Mouse (Mus musculus): ENCODE measurements at regions not wholly inside any gene's neighbourhood (a gene's known extent, or its start where the extent isn't known, plus 50 kb on each side); places are given as distances from the start of the nearest gene placed in this dataset.

DNA sequence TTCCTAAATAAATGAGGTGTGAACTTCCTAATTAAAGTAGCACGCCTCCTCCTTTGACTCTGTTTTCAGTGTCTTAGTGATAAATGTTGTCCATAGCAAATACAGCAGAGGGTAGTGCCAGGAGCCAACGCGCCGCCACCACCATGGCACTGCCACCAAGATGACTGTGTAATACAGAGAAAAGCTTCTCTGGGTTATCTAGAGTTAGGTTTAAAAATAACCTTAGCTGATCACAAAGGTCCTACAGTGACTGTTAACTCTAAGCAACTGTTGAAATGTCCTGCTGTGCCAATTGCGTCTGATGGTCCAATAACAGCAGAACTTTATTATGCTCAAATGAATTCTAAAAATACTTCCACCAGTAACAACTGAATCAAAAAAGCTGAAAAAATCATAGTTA is 186.1 kb upstream of the Hand2 start:
- no peak for DNase-seq (ENCODE audit: low read depth, low spot score)

DNA sequence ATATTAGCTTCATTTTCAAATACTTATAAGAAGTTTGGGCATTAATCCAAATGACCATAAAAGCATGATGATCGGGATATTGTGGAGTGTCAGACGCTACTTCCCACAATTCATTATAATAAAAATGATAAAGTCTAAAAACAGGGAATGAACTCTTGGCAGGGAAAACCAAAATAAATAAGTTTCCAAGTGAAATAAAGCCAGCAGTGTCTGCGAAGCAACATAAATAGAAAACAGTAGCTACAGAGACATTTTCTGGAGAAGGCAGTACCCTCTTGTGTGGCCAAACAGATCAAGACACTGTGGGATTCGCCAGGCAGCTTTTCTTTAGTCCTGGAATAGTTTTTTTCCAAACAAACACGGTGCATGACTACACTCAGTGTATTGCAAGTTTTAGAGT is 172.7 kb upstream of the Hand2 start:
- no peak for DNase-seq (ENCODE audit: low read depth, low spot score)

DNA sequence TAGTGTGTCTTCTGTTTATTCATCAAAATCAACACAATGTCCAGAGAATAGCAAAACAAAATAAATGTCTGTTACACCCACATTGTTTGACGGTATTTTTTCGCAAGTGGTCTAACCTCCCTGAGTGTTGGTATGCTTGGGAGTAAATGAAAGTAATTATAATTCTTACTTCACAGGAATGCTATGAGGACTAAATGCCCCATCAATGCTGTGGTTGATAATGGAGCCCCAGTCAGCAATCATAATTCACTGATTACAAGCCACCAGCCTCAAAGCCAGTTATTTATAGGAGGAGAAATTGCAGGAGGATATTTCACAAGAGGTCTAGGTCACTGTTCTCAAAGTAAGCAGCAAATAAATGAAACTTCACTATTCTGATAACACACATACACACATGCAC is 129.6 kb upstream of the Hand2 start:
- no peak for DNase-seq (ENCODE audit: low read depth, low spot score)

DNA sequence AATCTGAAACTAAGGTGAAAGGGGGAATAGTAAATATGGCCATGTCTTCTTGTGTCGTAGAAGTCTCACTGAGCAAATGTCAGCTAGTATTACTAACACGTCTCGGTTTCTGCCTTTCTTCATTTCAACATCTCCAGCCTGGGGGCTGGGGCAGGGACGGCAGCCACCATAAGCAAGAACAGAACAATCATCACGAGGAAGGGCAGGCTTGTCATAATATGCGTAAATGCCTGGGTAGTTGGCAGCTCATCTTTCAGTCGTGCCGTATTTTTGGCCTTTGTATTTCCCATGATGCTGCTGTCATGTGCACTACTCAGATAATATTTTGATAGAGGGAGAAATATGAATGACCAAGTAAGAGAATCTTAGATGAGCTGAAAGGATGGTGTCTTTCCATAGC is 120.5 kb upstream of the Hand2 start:
- no peak for DNase-seq (ENCODE audit: low read depth, low spot score)

DNA sequence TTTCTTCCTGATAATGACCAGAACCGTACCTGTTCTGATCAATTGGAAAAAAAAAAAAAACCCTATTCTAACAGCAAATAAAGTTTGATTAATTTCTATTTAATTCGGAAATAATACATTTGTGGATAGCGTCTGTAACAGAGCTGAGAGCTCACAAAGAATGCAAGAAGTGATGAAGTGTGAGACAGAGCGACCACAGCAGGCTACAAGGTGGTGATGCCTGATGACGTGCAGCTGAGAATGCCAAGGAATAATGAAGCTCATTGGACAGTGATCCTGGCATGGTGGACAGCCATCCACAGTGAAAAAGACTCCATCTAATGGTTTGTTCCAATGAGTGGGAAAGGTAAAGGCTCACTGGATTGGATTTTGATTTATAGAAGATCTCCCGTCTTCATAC is 111.2 kb upstream of the Hand2 start:
- DNase-seq (ENCODE audit: low read depth, low spot score), result no peak

DNA sequence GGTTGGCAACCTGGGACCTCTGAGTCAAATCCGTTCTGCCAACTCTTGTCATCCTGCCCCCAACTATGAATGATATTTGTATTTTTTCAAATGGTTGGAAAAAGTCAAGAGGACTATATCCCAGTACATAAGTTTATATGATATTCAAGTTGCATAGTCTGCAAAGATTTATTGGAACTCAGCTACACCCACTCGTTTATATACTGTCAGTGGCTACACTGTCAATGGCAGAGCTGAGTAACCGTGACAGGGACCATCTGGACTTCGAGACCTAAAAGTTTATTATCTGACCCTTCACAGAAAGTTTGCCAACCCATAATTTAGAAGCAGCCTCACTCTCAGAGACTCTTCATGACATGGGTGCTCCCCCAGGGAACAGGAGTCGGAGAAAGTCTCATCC is 107.7 kb upstream of the Hand2 start:
- DNase-seq (ENCODE audit: low read depth, low spot score), result no peak

DNA sequence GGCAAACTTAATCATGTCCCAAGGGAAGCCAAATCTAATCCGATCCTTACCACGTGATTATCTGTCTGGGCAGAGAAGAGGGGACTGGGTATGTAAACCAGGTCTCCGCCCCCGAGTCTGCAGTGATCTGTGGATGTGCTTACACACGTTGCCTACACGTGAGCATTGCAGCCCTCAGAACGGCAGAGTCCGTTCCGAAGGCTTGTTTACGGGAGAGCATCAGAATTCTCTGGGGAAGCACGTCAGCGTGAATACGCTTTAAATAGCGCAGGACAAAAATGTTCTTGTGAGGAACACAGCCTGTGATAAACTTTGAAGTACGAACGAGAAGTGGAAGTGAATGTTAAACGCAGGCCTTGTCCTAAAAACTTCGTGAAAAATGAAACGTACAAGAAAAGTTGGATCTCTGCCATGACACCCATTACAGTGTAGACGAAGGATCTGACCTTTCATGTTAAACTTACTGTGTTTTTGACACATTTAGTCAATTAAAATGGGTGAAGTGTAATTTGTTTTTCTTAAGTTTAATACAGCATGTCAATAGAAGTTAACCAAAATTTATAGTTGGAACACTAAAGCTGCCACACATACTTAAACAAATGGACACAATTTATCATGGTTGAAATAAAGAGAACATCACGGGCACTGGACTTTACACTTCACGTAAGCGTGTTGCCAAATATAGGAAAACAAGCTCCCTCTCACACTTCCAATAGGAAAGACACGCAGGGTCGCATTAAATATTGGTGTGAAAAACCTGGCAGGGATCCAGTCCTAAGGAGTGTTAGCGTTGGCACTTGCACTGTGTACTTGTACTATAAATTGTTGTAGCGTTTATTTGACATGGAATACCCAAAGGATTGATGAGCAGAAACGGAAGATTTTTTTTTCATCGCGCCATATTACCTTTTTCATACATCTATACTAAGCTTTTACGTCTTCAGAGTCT is 106.5 kb upstream of the Hand2 start:
- peak; percentile 1 for DNase-seq (ENCODE audit: low read depth, low spot score)

DNA sequence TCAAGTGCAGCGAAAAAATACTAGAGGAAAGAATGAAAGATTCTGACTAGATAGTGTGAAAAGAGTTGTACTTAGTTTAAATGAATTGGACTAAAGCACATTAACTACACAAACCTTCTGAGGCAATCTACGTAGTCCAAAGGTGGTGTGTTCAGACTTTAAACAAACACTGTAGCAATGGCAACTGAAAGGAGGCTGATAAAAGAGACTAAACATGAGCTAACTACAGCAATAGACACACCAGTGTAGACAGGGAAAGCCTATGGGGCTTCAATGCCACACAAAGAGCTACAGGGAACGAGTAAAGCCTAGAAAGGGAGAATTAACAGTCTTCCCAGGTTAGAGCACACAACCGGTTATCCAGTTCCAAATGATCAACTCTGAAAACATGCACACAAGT is 90.2 kb upstream of the Hand2 start:
- no peak for DNase-seq (ENCODE audit: low read depth, low spot score)

DNA sequence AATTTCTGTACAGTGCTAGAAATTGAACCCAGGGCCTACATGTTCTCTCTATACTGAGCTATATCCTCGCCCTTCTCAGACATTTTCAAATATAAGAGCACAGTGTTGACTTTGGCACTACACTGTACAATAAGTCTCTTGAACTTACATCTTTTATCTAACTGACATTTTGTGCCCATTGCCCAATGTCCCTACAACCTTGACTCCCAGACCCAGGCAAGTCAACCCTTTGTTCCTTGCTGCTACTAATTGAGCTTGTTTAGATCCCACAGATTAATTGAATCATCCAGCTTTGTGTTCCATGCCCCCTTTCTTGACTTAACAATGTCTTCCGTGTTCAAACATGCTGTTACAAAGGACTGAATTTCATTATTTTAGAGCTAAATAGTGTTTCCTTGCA is 78.5 kb upstream of the Hand2 start:
- DNase-seq (ENCODE audit: low read depth, low spot score), result no peak

DNA sequence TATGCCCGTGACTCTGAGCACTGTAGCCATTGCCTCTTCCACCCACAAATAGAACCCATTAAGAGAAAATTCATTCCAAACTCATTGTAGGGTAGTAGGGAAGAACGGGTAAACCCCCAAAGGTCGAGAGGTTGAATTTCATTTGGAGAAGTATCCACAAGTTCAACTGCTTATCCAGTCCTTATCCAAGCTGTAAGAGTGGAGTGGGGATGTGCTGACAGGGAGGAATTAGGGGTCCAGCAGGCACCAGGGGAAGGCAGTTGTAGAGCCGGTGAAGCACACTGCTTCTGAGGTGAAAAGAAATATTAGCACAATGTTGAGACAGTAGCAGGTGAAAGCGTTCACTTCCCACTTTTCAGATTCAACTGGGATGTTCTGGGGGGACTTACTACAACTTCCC is 71.7 kb upstream of the Hand2 start:
- DNase-seq (ENCODE audit: low read depth, low spot score), result no peak
